Mouse (Mus musculus) heart, embryonic 12.5 days (tissue): Measurements from ENCODE around the gene Zfp42. TPM values are rescaled to one million over a fixed set of nuclear protein-coding genes. Genes with fewer than 3 reads are reported as not detected.
"Not testable (repeated sequence)": the region's sequence is repeated elsewhere in the genome, so short reads cannot be mapped to it uniquely, and the experiment has no call there.

ENCODE experiments used
- ATAC-seq: fragments of 200-750 bp; cut with Nextera tagmentation; 2 replicates; pipeline ENCODE4 v1.8.0; 2017; ENCODE audit warnings: moderate TSS enrichment, moderate library complexity; ENCODE audit not compliant: insufficient number of reproducible peaks, low FRiP score
- H3K27ac ChIP-seq: fragments of 300-500 bp; sonication (generic); 2 replicates; pipeline ENCODE4 v1.5.1; 2016; ENCODE audit warnings: mild to moderate bottlenecking, moderate library complexity; ENCODE audit not compliant: poor library complexity, severe bottlenecking
- H3K27me3 ChIP-seq: fragments of 300-500 bp; sonication (generic); replicated peaks from 2 replicates; pipeline ENCODE4 v1.6.1; 2016; ENCODE audit warnings: mild to moderate bottlenecking, moderate library complexity
- H3K36me3 ChIP-seq: fragments of 300-500 bp; sonication (generic); 2 replicates; pipeline ENCODE4 v1.6.1; 2016; ENCODE audit warnings: mild to moderate bottlenecking, moderate library complexity
- H3K4me1 ChIP-seq: fragments of 300-500 bp; sonication (generic); replicated peaks from 2 replicates; pipeline ENCODE4 v1.6.1; 2016; ENCODE audit warnings: mild to moderate bottlenecking
- H3K4me2 ChIP-seq: fragments of 300-500 bp; sonication (generic); 2 replicates; pipeline ENCODE4 v1.6.1; 2016; ENCODE audit warnings: mild to moderate bottlenecking, moderate library complexity
- H3K4me3 ChIP-seq: fragments of 300-500 bp; sonication (generic); 2 replicates; pipeline ENCODE4 v1.5.1; 2016; ENCODE audit warnings: mild to moderate bottlenecking
- H3K9ac ChIP-seq: fragments of 300-500 bp; sonication (generic); 2 replicates; pipeline ENCODE4 v1.6.1; 2016; ENCODE audit warnings: mild to moderate bottlenecking, moderate library complexity
- H3K9me3 ChIP-seq: fragments of 300-500 bp; sonication (generic); replicated peaks from 2 replicates; pipeline ENCODE4 v1.6.1; 2016; ENCODE audit warnings: mild to moderate bottlenecking, moderate library complexity
- WGBS: fragments of 180-500 bp; shearing (Covaris S2); methylation state at CpG from one replicate; pipeline ENCODE4 v1.1.7; 2016; 5-methylcytosine and 5-hydroxymethylcytosine counted together
- polyA plus RNA-seq: library from polyadenylated mRNA; unstranded; fragments of >200 nt; fragmentation: Nextera tagmentation; extraction: Ambion mirVana; gene quantifications from 2 replicates; pipeline ENCODE4 v1.2.1, GENCODE M21; 2016

Gene Zfp42
- not detected in 2 replicates for polyA plus RNA-seq

DNA sequence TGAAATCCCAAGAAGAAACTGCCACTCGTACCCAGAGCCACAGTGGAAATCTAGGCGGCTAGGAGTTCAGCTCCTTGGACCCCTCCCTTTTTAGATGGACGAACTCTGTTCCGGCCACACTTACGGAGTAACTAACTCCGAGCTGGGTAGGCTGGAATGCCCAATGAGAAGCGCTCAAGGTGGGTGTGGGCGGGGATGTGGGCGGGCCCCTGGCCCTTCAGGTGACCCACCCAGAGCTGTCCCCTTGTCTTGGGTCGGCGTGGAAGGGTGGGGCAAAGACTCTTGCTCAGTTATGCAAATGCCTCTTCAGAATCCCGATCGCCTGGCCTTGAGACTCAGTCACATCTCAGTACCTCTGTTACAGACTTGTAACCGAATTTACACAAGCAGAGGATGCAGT, at the start of gene Zfp42:
Gene Zfp42, minus strand, starts transcription at position 85 of the 400 bp plus-strand sequence.
- no peaks in the 10 kb centered on the region for H3K27me3 ChIP-seq
- peak within 1 kb of the TSS; percentile 56 for H3K4me2 ChIP-seq
- 33% methylated on average over 14 of the region's 14 CpGs for WGBS
- no peak within 1 kb of the TSS for H3K27ac ChIP-seq
- H3K4me1 ChIP-seq: no peaks in the 10 kb centered on the region
- ATAC-seq: no peak
- H3K4me3 ChIP-seq: 0 out of 2 replicates have a peak within 1 kb of the TSS, but pooled peaks have one; percentile 18
- H3K9me3 ChIP-seq: peaks cover 11% of the 10 kb centered on the region; the same call in 1 of the 2 replicates
- no peak within 1 kb of the TSS for H3K9ac ChIP-seq
- no peaks in the 10 kb centered on the region for H3K36me3 ChIP-seq

DNA sequence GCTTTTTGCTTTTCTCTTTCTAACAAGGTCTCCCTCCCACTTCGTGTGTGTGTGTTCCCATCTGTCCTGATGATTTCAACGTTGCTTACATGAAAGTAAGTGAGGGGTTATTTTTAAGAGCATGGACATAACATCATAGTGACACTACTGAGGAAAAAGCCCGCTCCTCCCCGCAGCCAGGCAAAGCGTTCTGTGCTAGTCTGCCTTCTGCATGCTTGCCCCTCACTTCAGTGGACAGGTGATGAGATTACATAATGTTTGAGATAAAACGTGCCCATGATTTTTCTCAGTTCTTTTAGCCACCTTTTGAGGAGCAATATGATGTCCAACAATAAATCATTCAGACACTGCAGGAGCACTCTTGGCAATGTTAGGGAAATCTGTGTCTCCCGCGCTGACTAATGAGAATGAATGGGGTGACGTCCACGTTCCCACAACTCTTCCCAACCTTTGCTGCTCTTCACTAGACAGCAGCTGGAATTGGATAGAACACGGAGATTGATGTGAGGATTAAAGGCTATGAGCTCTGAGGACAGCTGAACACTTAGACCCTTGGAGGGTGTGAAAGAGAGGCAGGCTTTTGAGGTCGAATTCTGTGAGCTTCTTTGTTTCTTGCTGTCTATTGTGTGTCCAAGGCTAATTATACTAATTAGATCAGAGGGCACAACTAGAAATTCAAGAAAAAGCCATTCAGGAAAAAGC, 49.4 kb upstream of the Zfp42 start:
- no peak overlapping the region for H3K4me3 ChIP-seq
- H3K9me3 ChIP-seq: no peaks in the 10 kb centered on the region
- H3K4me1 ChIP-seq: no peaks in the 10 kb centered on the region
- no peak for ATAC-seq
- H3K4me2 ChIP-seq: no peak overlapping the region
- H3K9ac ChIP-seq: no peak overlapping the region
- H3K27me3 ChIP-seq: no peaks in the 10 kb centered on the region
- H3K36me3 ChIP-seq: no peaks in the 10 kb centered on the region
- 75% methylated on average over 12 of the region's 12 CpGs for WGBS
- no peak overlapping the region for H3K27ac ChIP-seq

DNA sequence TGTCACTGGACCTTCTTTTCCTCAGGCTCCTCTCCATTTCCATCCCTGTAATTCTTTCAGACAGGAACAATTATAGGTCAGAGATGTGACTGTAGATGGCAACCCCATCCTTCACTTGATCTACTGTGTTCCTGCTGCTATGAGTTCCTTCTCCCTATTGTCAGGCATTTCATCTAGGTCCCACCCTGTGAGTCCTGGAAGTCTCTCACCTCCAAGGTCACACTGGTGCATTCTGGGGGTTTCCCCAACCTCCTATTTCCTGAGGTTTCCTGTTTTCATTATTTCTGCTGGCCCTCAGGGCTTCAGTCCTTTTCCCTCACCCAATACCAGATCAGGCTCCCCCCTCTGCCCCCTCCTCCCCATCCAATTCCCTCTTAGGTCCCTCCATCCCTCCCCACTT, 45.5 kb upstream of the Zfp42 start:
- ATAC-seq, H3K9ac ChIP-seq, H3K4me2 ChIP-seq, H3K4me3 ChIP-seq, H3K27me3 ChIP-seq, H3K9me3 ChIP-seq, H3K27ac ChIP-seq, H3K4me1 ChIP-seq, H3K36me3 ChIP-seq: not testable (repeated sequence)

DNA sequence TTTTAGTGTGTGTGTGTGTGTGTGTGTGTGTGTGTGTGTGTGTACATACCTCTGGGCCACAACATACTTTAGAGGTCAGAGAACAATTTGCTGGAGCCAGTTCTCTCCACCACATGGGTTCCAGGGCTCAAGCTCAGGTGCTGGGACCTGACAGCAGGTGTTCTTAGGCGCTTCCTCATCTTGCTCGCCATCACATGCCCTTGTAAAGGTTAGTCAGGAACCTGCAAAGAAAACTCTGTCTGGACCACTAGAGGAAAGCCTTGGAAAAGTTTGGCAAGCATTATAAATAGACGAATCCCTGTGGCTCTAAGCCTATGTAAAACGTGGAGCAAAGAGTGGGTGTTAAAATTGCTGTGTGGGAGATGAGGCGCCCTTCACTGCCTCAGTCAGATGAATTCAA, 31.8 kb upstream of the Zfp42 start:
- Histone ChIP-seq H3K36me3 (no peaks in the 10 kb centered on the region), H3K9ac (no peak overlapping the region), H3K27me3 (no peaks in the 10 kb centered on the region), H3K9me3 (0 out of 2 replicates have a peak, but pooled peaks cover 5% of the 10 kb centered on the region), H3K4me1 (no peaks in the 10 kb centered on the region), H3K27ac (no peak overlapping the region), H3K4me3 (no peak overlapping the region), H3K4me2 (no peak overlapping the region)
- 71% methylated on average over 5 of the region's 5 CpGs for WGBS
- ATAC-seq: no peak

DNA sequence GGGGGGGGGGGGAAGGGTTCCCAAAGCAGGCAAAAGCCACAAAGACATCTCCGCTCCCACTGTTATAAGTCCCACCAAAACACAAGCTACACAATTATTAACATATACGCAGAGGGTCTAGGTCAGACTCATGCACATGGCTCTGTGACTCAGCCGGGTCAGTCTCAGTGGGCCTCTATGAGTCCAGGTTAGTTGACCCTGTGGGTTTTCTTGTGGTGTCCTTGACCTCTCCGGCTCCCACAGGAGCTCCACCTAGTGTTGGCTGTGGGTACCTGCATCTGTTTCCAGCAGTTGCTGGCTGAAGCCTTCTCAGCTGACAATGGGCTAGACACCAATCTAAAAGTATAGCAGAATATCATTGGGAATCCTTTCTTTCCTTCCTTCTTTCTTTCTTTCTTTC, 26.7 kb upstream of the Zfp42 start:
- Histone ChIP-seq H3K4me3 (no peak overlapping the region), H3K27me3 (no peaks in the 10 kb centered on the region), H3K4me1 (no peaks in the 10 kb centered on the region), H3K9ac (no peak overlapping the region), H3K27ac (no peak overlapping the region), H3K9me3 (no peaks in the 10 kb centered on the region), H3K4me2 (no peak overlapping the region), H3K36me3 (no peaks in the 10 kb centered on the region)
- WGBS: 57% methylated on average over 4 of the region's 4 CpGs
- no peak for ATAC-seq

DNA sequence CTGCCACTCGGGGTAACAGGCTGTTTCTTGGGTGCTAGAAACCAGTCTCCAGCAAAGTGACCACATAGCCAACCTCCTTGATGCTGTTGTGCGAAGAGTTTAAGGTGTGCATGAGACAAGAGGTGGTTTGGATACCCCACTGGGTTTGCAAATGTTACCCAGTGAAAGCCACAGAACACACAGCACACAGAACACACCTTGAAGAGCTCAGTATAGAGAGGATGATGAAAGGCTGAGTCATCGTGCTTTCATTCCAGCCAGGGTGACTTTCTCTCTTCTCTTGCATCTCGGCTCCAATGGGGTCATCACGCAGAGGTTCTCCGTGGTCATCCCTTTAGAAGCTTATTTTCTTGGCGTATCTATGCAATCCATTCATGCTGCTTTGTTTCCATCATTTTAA, 24.9 kb upstream of the Zfp42 start:
- ATAC-seq: no peak
- no peaks in the 10 kb centered on the region for H3K4me1 ChIP-seq
- no peak overlapping the region for H3K4me3 ChIP-seq
- no peaks in the 10 kb centered on the region for H3K9me3 ChIP-seq
- 80% methylated on average over 7 of the region's 7 CpGs for WGBS
- no peaks in the 10 kb centered on the region for H3K27me3 ChIP-seq
- no peaks in the 10 kb centered on the region for H3K36me3 ChIP-seq
- no peak overlapping the region for H3K4me2 ChIP-seq
- H3K9ac ChIP-seq: no peak overlapping the region
- H3K27ac ChIP-seq: no peak overlapping the region

DNA sequence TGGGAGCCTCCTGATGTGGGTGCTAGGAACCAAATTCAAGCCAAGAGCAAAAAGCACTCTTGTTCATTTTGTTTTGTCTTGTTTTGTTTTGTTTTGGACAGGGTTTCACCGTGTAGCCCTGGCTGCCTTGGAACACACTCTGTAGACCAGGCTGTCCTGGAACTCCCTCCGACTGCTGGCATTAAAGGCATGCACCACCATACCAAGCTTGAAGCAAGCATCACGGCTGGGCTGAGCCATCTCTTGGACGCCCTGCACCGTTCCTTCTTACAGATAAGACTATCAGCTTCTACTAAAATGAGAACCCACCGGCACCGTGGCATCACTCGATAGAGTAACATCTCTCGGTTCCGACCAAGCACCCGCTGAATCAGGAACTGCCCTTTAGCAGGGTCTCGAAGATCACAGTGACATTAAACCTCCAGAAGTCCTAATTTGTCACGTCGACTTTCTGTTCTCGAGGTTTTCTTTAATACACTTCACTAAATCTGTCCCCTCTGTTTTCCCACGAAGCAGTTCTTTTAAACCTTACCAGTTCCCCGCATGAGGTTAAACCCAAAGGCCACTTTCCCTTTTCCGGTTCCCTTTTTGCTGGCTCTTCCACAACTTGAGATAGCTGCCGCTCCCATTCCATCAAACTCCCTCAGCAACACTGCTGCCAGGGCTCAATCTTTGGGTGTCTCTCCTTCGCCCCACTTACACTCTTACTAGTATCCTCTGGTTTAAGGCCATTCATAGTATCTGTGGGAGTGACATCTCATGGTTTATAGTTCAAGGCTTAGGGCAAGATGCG, 23.3 kb upstream of the Zfp42 start:
- no peaks in the 10 kb centered on the region for H3K27me3 ChIP-seq
- H3K9ac ChIP-seq: no peak overlapping the region
- no peak overlapping the region for H3K4me3 ChIP-seq
- 85% methylated on average over 21 of the region's 21 CpGs for WGBS
- H3K36me3 ChIP-seq: no peaks in the 10 kb centered on the region
- H3K27ac ChIP-seq: no peak overlapping the region
- no peaks in the 10 kb centered on the region for H3K4me1 ChIP-seq
- H3K9me3 ChIP-seq: no peaks in the 10 kb centered on the region
- no peak overlapping the region for H3K4me2 ChIP-seq
- ATAC-seq: no peak

DNA sequence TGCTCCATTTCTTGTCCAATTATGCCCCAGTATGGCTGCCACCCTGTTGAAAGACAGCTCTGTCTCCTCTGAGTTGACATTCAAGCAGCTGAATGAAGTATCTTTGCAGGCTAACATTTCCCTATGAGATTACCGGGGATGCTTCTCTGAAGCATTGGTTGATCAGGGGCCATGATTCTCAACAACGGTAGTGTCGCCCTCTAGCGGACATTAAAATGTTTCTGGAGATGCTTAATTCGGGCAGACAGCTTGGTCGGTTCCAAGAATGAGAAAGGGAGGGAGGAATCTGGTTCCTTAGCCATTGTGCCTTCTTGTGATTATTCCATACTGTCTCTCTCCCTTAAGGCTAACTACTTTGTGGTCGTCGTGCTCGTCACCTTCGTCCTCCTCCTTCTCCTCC, 21.9 kb upstream of the Zfp42 start:
- H3K4me1 ChIP-seq: no peaks in the 10 kb centered on the region
- H3K9ac ChIP-seq: no peak overlapping the region
- no peaks in the 10 kb centered on the region for H3K36me3 ChIP-seq
- no peaks in the 10 kb centered on the region for H3K27me3 ChIP-seq
- H3K4me2 ChIP-seq: no peak overlapping the region
- no peak overlapping the region for H3K27ac ChIP-seq
- H3K9me3 ChIP-seq: no peaks in the 10 kb centered on the region
- 74% methylated on average over 10 of the region's 10 CpGs for WGBS
- H3K4me3 ChIP-seq: no peak overlapping the region
- no peak for ATAC-seq

DNA sequence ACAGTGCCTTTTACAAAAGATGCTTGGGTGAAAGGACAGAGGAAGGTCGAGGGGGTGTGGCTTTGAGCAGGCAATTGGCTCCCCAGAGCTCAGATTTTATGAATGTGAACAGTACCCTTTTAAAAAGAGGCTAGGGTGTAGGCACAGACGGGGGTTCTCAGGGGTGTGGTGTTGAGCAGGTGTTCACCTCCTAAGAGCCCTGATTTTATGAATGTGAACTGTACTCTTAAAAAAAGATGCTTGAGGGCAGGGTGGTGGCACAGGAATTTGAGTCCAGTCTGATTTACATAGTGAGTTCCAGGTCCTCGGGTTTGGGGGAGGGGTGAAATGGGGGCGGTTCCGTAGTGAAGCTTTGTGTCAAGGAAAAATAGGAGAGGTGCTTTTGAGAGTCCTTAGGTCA, 14.0 kb upstream of the Zfp42 start:
- Histone ChIP-seq H3K27me3 (no peaks in the 10 kb centered on the region), H3K36me3 (no peaks in the 10 kb centered on the region), H3K4me2 (no peak overlapping the region), H3K4me3 (no peak overlapping the region), H3K27ac (no peak overlapping the region), H3K9me3 (no peaks in the 10 kb centered on the region), H3K4me1 (no peaks in the 10 kb centered on the region), H3K9ac (no peak overlapping the region)
- no peak for ATAC-seq
- WGBS: 78% methylated on average over 5 of the region's 5 CpGs

DNA sequence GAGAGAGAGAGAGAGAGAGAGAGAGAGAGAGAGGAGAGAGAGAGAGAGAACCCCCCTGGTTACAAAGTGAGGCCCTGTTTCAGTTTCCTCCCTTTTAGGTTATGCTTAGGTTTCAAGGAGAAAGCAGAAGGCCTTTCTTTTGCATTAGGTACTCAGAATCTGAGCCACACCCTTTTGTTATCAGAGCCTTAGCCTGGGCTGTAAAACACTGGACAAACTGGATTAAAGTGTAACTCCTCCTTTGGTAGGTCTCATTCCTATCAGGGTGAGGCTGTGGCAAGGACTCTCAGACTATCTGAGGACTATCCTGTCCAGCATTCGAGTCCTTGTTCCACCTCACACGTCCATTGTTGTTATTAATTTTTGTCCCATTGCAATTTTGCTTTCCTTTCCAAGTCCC, 1.4 kb upstream of the Zfp42 start:
- Histone ChIP-seq H3K4me2 (no peak overlapping the region), H3K9me3 (peaks cover 11% of the 10 kb centered on the region; the same call in 1 of the 2 replicates), H3K9ac (no peak overlapping the region), H3K4me3 (no peak overlapping the region), H3K4me1 (no peaks in the 10 kb centered on the region), H3K27me3 (no peaks in the 10 kb centered on the region), H3K36me3 (no peaks in the 10 kb centered on the region), H3K27ac (no peak overlapping the region)
- no peak for ATAC-seq
- 68% methylated on average over 2 of the region's 2 CpGs for WGBS

DNA sequence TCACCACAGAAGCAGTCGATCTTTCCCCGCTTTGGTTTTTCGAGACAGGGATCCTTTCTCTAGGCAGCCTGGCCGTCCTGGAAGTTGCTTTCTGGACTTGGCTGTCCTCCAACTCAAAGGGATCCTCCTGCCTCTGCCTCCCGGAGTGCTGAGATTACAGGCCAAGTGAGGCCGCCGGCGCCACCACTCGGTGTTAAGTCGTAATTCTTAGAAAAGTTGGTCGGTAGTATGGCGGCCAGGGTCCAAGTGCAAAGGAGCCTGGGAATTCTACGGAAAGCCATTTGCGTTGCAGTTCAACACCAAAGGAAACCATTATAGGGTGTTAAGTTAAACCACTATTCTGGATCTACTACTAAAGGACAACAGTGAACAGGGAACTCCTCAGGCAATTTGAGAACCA, 1.1 kb downstream of the Zfp42 start:
- Histone ChIP-seq H3K36me3 (no peaks in the 10 kb centered on the region), H3K27me3 (no peaks in the 10 kb centered on the region), H3K27ac (no peak overlapping the region), H3K9me3 (peaks cover 11% of the 10 kb centered on the region; the same call in 1 of the 2 replicates), H3K4me1 (no peaks in the 10 kb centered on the region), H3K4me2 (no peak overlapping the region), H3K4me3 (no peak overlapping the region), H3K9ac (no peak overlapping the region)
- 94% methylated on average over 14 of the region's 14 CpGs for WGBS
- no peak for ATAC-seq
